Mouse (Mus musculus): ENCODE results near the gene Gm21969. TPM values are rescaled to one million over a fixed set of nuclear protein-coding genes. Genes with fewer than 3 reads are reported as not detected.
A peak's percentile ranks its signal among the peaks of the same experiment; 100 is the strongest.

The Gm21969 gene
- polyA plus RNA-seq, 1 experiment from 2014 or later = 0.04 TPM

- Histone ChIP-seq H3K27ac (ENCODE audit: low read depth) (peak overlapping the region; percentile 89), H3K4me1 (ENCODE audit: insufficient read depth) (peaks cover 16% of the 10 kb centered on the region), H3K9ac (replicated peaks) (peak overlapping the region; percentile 86), H3K4me2 (ENCODE audit: low read depth, low read length) (peak overlapping the region; percentile 92), H3K9me3 (ENCODE audit: low read length) (no peaks in the 10 kb centered on the region), H3K36me3 (replicated peaks; ENCODE audit: insufficient read depth, low read length) (no peaks in the 10 kb centered on the region), H3K27me3 (ENCODE audit: insufficient read depth, low read length) (peaks cover 18% of the 10 kb centered on the region), H3K4me3 (ENCODE audit: low read depth, low read length) (peak overlapping the region; percentile 77)
- TF ChIP-seq CTCF (IDR thresholded peaks at IDR 0.05; ENCODE audit: low read depth) (peak; percentile 76), EP300 (IDR thresholded peaks at IDR 0.05; ENCODE audit: low read depth) (no peak)
- WGBS (ENCODE audit: insufficient replicate concordance) = under 1% methylated on average over 43 of the region's 52 CpGs
- ATAC-seq = peak; percentile 94
- DNase-seq = peak; percentile 99
Observed at GRCm38 (mm10) chr4:139574156-139574798, 28.7 kb upstream of the Gm21969 start.

- under 1% methylated on average over 82 of the region's 111 CpGs for WGBS (ENCODE audit: insufficient replicate concordance)
- H3K9me3 ChIP-seq (ENCODE audit: low read length) = no peaks in the 10 kb centered on the region
- TF ChIP-seq CTCF (IDR thresholded peaks at IDR 0.05; ENCODE audit: low read depth) = peak; percentile 11; the same call in 1 of the 2 replicates
- no peak for TF ChIP-seq EP300 (IDR thresholded peaks at IDR 0.05; ENCODE audit: low read depth)
- DNase-seq = peak; percentile 46
- no peaks in the 10 kb centered on the region for H3K36me3 ChIP-seq (replicated peaks; ENCODE audit: insufficient read depth, low read length)
- peaks cover 24% of the 10 kb centered on the region for H3K4me1 ChIP-seq (ENCODE audit: insufficient read depth)
- H3K9ac ChIP-seq (replicated peaks) = peak overlapping the region; percentile 86
- peak; percentile 45 for ATAC-seq
- peaks cover 18% of the 10 kb centered on the region for H3K27me3 ChIP-seq (ENCODE audit: insufficient read depth, low read length)
- H3K4me2 ChIP-seq (ENCODE audit: low read depth, low read length) = peak overlapping the region; percentile 92
- H3K4me3 ChIP-seq (ENCODE audit: low read depth, low read length) = peak overlapping the region; percentile 77
- peak overlapping the region; percentile 89 for H3K27ac ChIP-seq (ENCODE audit: low read depth)
Observed at GRCm38 (mm10) chr4:139574799-139575672, 27.9 kb upstream of the Gm21969 start.

GRCm38 (mm10) chr4:139575673-139576003 lies 27.3 kb upstream of the Gm21969 start:
- Histone ChIP-seq H3K27ac (ENCODE audit: low read depth) (peak overlapping the region; percentile 89), H3K4me2 (ENCODE audit: low read depth, low read length) (peak overlapping the region; percentile 92), H3K9me3 (ENCODE audit: low read length) (no peaks in the 10 kb centered on the region), H3K9ac (replicated peaks) (peak overlapping the region; percentile 86), H3K27me3 (ENCODE audit: insufficient read depth, low read length) (peaks cover 18% of the 10 kb centered on the region), H3K4me1 (ENCODE audit: insufficient read depth) (peaks cover 26% of the 10 kb centered on the region), H3K36me3 (replicated peaks; ENCODE audit: insufficient read depth, low read length) (no peaks in the 10 kb centered on the region), H3K4me3 (ENCODE audit: low read depth, low read length) (peak overlapping the region; percentile 77)
- WGBS (ENCODE audit: insufficient replicate concordance) = 12% methylated on average over 14 of the region's 14 CpGs
- no peak for DNase-seq
- TF ChIP-seq CTCF (IDR thresholded peaks at IDR 0.05; ENCODE audit: low read depth) (no peak), EP300 (IDR thresholded peaks at IDR 0.05; ENCODE audit: low read depth) (no peak)
- ATAC-seq = no peak

- H3K27me3 ChIP-seq (ENCODE audit: insufficient read depth, low read length) = peaks cover 18% of the 10 kb centered on the region
- TF ChIP-seq EP300 (IDR thresholded peaks at IDR 0.05; ENCODE audit: low read depth) (no peak), CTCF (IDR thresholded peaks at IDR 0.05; ENCODE audit: low read depth) (no peak)
- 56% methylated on average over 14 of the region's 14 CpGs for WGBS (ENCODE audit: insufficient replicate concordance)
- peaks cover 31% of the 10 kb centered on the region for H3K4me1 ChIP-seq (ENCODE audit: insufficient read depth)
- DNase-seq = no peak
- peak overlapping the region; percentile 39 for H3K27ac ChIP-seq (ENCODE audit: low read depth)
- H3K9ac ChIP-seq (replicated peaks) = peak overlapping the region; percentile 33; the same call in 1 of the 2 replicates
- H3K4me2 ChIP-seq (ENCODE audit: low read depth, low read length) = peak overlapping the region; percentile 92
- H3K9me3 ChIP-seq (ENCODE audit: low read length) = no peaks in the 10 kb centered on the region
- no peaks in the 10 kb centered on the region for H3K36me3 ChIP-seq (replicated peaks; ENCODE audit: insufficient read depth, low read length)
- H3K4me3 ChIP-seq (ENCODE audit: low read depth, low read length) = peak overlapping the region; percentile 77
- no peak for ATAC-seq
Observed at GRCm38 (mm10) chr4:139576251-139576880, 26.6 kb upstream of the Gm21969 start.

GRCm38 (mm10) chr4:139577006-139577405 lies 26.0 kb upstream of the Gm21969 start:
- no peaks in the 10 kb centered on the region for H3K9me3 ChIP-seq (ENCODE audit: low read length)
- WGBS (ENCODE audit: insufficient replicate concordance) = 52% methylated on average over 7 of the region's 7 CpGs
- no peaks in the 10 kb centered on the region for H3K36me3 ChIP-seq (replicated peaks; ENCODE audit: insufficient read depth, low read length)
- TF ChIP-seq CTCF (IDR thresholded peaks at IDR 0.05; ENCODE audit: low read depth) (no peak), EP300 (IDR thresholded peaks at IDR 0.05; ENCODE audit: low read depth) (no peak)
- ATAC-seq (peak; percentile 12), DNase-seq (peak; percentile 64)
- peak overlapping the region; percentile 92 for H3K4me2 ChIP-seq (ENCODE audit: low read depth, low read length)
- peak overlapping the region; percentile 39; the same call in 1 of the 2 replicates for H3K27ac ChIP-seq (ENCODE audit: low read depth)
- peak overlapping the region; percentile 77; the same call in 1 of the 2 replicates for H3K4me3 ChIP-seq (ENCODE audit: low read depth, low read length)
- H3K27me3 ChIP-seq (ENCODE audit: insufficient read depth, low read length) = peaks cover 18% of the 10 kb centered on the region
- H3K9ac ChIP-seq (replicated peaks) = no peak overlapping the region; the same call in 1 of the 2 replicates
- H3K4me1 ChIP-seq (ENCODE audit: insufficient read depth) = peaks cover 37% of the 10 kb centered on the region

- Histone ChIP-seq H3K36me3 (replicated peaks; ENCODE audit: insufficient read depth, low read length) (no peaks in the 10 kb centered on the region), H3K27me3 (ENCODE audit: insufficient read depth, low read length) (peaks cover 17% of the 10 kb centered on the region), H3K9me3 (ENCODE audit: low read length) (no peaks in the 10 kb centered on the region), H3K4me3 (ENCODE audit: low read depth, low read length) (no peak overlapping the region), H3K27ac (ENCODE audit: low read depth) (peak overlapping the region; percentile 77), H3K4me1 (ENCODE audit: insufficient read depth) (peaks cover 46% of the 10 kb centered on the region), H3K4me2 (ENCODE audit: low read depth, low read length) (peak overlapping the region; percentile 33), H3K9ac (replicated peaks) (no peak overlapping the region)
- ATAC-seq = no peak
- 77% methylated on average over 8 of the region's 8 CpGs for WGBS (ENCODE audit: insufficient replicate concordance)
- no peak for TF ChIP-seq EP300 (IDR thresholded peaks at IDR 0.05; ENCODE audit: low read depth)
- no peak for TF ChIP-seq CTCF (IDR thresholded peaks at IDR 0.05; ENCODE audit: low read depth)
- DNase-seq = no peak
Observed at GRCm38 (mm10) chr4:139578389-139578788, 24.6 kb upstream of the Gm21969 start.
